Mouse (Mus musculus): Measurements from ENCODE around the gene Nipal3. TPM values are rescaled to one million over a fixed set of nuclear protein-coding genes. Genes with fewer than 3 reads are reported as not detected.
A peak's percentile ranks its signal among the peaks of the same experiment; 100 is the strongest.

Gene Nipal3
- polyA plus RNA-seq, 1 experiment from 2014 or later: 6.8 TPM

GRCm38 (mm10) chr4:135434395-135434789, 60.4 kb downstream of the Nipal3 start:
- WGBS: 22% methylated on average over 11 of the region's 11 CpGs
- no peak for DNase-seq (ENCODE audit: low spot score)
- no peaks in the 10 kb centered on the region for H3K36me3 ChIP-seq (ENCODE audit: insufficient read depth, low read length)
- no peaks in the 10 kb centered on the region for H3K27me3 ChIP-seq (ENCODE audit: insufficient read depth, low read length)
- TF ChIP-seq CTCF (IDR thresholded peaks at IDR 0.05; ENCODE audit: low read depth): no peak
- no peaks in the 10 kb centered on the region for H3K9me3 ChIP-seq (replicated peaks; ENCODE audit: low read length)
- peak overlapping the region; percentile 78 for H3K4me3 ChIP-seq (replicated peaks; ENCODE audit: low read depth, low read length)
- H3K4me1 ChIP-seq (replicated peaks; ENCODE audit: insufficient read depth, low read length): 0 out of 2 replicates have a peak, but pooled peaks cover 3% of the 10 kb centered on the region
- peak overlapping the region; percentile 96 for H3K4me2 ChIP-seq (ENCODE audit: low read length)
- ATAC-seq (replicated peaks; ENCODE audit: low FRiP score, low read depth): no peak
- peak overlapping the region; percentile 62; the same call in 1 of the 2 replicates for H3K27ac ChIP-seq
- H3K9ac ChIP-seq (ENCODE audit: low read depth, low read length): peak overlapping the region; percentile 82

DNA sequence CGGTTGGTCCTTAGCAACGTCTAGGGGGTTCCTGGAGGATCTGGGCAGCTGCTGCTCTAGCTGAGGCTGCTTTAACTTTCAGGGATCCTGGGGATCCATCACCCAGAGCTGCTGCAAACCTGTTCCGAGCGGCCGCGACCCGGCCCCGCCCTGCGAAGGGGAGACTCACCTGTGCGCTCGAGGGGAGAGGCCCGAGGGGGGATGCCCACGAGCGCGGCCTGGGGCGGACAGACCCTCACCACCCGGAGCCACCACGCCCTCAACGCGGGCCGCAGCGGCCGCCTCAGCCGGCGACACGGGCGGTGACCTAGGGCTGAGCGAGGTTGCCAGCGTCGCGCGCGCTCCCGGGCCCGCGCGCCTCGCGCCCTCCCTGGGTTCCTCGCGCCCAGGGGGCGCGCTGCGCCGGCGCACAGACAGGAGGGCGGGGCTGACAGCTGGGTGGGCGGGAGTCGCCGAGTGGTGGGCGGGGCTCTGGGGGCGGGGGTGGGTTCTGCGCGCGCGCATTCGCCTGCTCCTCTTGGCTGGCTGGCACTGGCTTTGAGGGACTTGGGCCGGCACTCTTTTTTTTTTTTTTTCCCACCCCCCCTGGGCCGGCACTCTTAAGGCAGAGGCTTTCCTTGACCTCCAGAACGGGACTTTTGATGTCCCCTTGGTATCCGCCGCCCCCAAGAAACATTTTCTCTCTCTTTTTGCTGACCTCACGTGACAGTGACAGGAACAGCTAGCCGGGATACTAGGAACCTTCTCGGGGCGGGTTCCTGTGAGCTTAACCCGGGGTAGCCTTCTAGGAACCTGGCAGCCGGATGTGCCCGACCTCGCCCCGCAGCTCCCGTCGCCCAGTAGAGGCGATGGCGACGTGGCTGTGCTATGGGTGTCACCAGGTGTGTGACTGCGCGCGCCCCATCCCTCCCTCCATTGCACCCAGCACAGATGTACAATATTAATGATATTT, 61.1 kb downstream of the Nipal3 start, which contains the start of gene Rcan3:
Gene Rcan3 (minus strand): TSS at position 411 of the 952 bp plus-strand sequence.
- DNase-seq (ENCODE audit: low spot score) (peak; percentile 86), ATAC-seq (replicated peaks; ENCODE audit: low FRiP score, low read depth) (peak; percentile 87)
- peak within 1 kb of the TSS; percentile 96 for H3K4me2 ChIP-seq (ENCODE audit: low read length)
- under 1% methylated on average over 67 of the region's 79 CpGs for WGBS
- TF ChIP-seq CTCF (IDR thresholded peaks at IDR 0.05; ENCODE audit: low read depth): peak; percentile 38; the same call in 1 of the 2 replicates
- H3K4me3 ChIP-seq (replicated peaks; ENCODE audit: low read depth, low read length): peak within 1 kb of the TSS; percentile 78
- H3K27ac ChIP-seq: peak within 1 kb of the TSS; percentile 77
- H3K4me1 ChIP-seq (replicated peaks; ENCODE audit: insufficient read depth, low read length): 0 out of 2 replicates have a peak, but pooled peaks cover 3% of the 10 kb centered on the region
- no peaks in the 10 kb centered on the region for H3K36me3 ChIP-seq (ENCODE audit: insufficient read depth, low read length)
- peak within 1 kb of the TSS; percentile 82 for H3K9ac ChIP-seq (ENCODE audit: low read depth, low read length)
- H3K27me3 ChIP-seq (ENCODE audit: insufficient read depth, low read length): no peaks in the 10 kb centered on the region
- H3K9me3 ChIP-seq (replicated peaks; ENCODE audit: low read length): no peaks in the 10 kb centered on the region

DNA sequence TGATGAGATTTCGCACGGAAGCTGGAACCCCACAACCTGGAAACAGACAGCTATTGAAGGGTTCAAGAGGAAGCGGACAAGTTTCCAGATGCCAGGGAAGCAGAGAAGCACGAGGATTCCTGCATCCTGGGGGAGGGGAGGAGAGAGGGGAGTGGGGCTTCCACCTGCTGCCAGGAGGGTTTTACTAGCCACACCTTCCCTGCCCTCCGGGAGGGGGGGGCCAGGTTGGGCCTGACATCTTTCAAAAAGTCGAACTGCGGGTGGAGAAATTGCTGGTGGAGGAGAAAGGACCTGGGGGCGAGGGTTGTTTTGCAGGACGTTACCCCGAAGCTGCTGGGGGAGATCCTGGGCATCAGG, 61.8 kb downstream of the Nipal3 start:
- 9% methylated on average over 10 of the region's 10 CpGs for WGBS
- ATAC-seq (replicated peaks; ENCODE audit: low FRiP score, low read depth) (peak; percentile 11; the same call in 1 of the 2 replicates), DNase-seq (ENCODE audit: low spot score) (no peak)
- peak overlapping the region; percentile 77; the same call in 1 of the 2 replicates for H3K27ac ChIP-seq
- H3K36me3 ChIP-seq (ENCODE audit: insufficient read depth, low read length): no peaks in the 10 kb centered on the region
- 0 out of 2 replicates have a peak, but pooled peaks cover 3% of the 10 kb centered on the region for H3K4me1 ChIP-seq (replicated peaks; ENCODE audit: insufficient read depth, low read length)
- no peaks in the 10 kb centered on the region for H3K9me3 ChIP-seq (replicated peaks; ENCODE audit: low read length)
- H3K9ac ChIP-seq (ENCODE audit: low read depth, low read length): peak overlapping the region; percentile 82
- peak overlapping the region; percentile 78 for H3K4me3 ChIP-seq (replicated peaks; ENCODE audit: low read depth, low read length)
- H3K27me3 ChIP-seq (ENCODE audit: insufficient read depth, low read length): no peaks in the 10 kb centered on the region
- no peak for TF ChIP-seq CTCF (IDR thresholded peaks at IDR 0.05; ENCODE audit: low read depth)
- H3K4me2 ChIP-seq (ENCODE audit: low read length): peak overlapping the region; percentile 96

DNA sequence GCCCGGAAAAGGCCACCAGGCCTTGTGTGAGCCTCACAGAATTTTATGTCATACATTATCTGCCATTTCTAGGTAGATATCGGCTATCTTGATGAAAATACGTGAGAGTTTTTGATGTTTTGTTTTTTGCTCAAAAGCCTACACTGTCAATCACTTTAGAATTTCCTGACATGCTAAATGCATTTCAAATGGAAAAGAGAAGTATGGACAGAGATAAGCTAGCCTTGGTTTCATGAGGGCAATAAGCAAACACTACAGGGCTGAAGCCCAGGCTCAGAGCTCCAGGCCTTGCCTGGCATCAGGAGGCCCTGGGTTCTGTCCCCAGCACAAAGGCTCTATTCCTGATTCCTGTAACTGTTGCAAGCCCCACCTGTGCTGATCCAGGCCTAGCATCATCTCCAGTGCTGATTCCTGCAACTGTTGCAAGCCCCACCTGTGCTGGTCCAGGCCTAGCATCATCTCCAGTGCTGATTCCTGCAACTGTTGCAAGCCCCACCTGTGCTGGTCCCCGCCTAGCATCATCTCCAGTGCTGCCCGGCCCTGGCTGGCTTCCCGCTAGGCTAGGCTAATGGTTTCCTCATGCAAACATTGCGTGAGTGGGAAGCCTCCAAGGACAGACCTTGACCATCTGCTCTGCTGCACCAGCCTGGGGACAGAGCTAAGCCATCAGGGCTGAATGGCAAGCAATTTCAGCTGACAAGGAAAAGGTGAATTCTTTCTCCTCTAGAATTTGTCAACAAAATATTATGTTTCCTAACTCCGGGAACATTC, 64.7 kb downstream of the Nipal3 start:
- no peak for ATAC-seq (replicated peaks; ENCODE audit: low FRiP score, low read depth)
- no peaks in the 10 kb centered on the region for H3K27me3 ChIP-seq (ENCODE audit: insufficient read depth, low read length)
- no peak overlapping the region for H3K9ac ChIP-seq (ENCODE audit: low read depth, low read length)
- no peak for DNase-seq (ENCODE audit: low spot score)
- H3K9me3 ChIP-seq (replicated peaks; ENCODE audit: low read length): no peaks in the 10 kb centered on the region
- H3K4me2 ChIP-seq (ENCODE audit: low read length): no peak overlapping the region
- 0 out of 2 replicates have a peak, but pooled peaks cover 3% of the 10 kb centered on the region for H3K4me1 ChIP-seq (replicated peaks; ENCODE audit: insufficient read depth, low read length)
- H3K4me3 ChIP-seq (replicated peaks; ENCODE audit: low read depth, low read length): no peak overlapping the region
- H3K27ac ChIP-seq: no peak overlapping the region
- TF ChIP-seq CTCF (IDR thresholded peaks at IDR 0.05; ENCODE audit: low read depth): no peak
- 0 out of 2 replicates have a peak, but pooled peaks cover under 1% of the 10 kb centered on the region for H3K36me3 ChIP-seq (ENCODE audit: insufficient read depth, low read length)
- WGBS: 83% methylated on average over 8 of the region's 8 CpGs

- H3K4me3 ChIP-seq (replicated peaks; ENCODE audit: low read depth, low read length): no peak overlapping the region
- H3K27ac ChIP-seq: no peak overlapping the region
- no peak overlapping the region for H3K9ac ChIP-seq (ENCODE audit: low read depth, low read length)
- no peak for TF ChIP-seq CTCF (IDR thresholded peaks at IDR 0.05; ENCODE audit: low read depth)
- no peak overlapping the region for H3K4me2 ChIP-seq (ENCODE audit: low read length)
- WGBS: 81% methylated on average over 4 of the region's 4 CpGs
- 0 out of 2 replicates have a peak, but pooled peaks cover 5% of the 10 kb centered on the region for H3K36me3 ChIP-seq (ENCODE audit: insufficient read depth, low read length)
- H3K9me3 ChIP-seq (replicated peaks; ENCODE audit: low read length): no peaks in the 10 kb centered on the region
- 0 out of 2 replicates have a peak, but pooled peaks cover 2% of the 10 kb centered on the region for H3K4me1 ChIP-seq (replicated peaks; ENCODE audit: insufficient read depth, low read length)
- DNase-seq (ENCODE audit: low spot score) (no peak), ATAC-seq (replicated peaks; ENCODE audit: low FRiP score, low read depth) (no peak)
- no peaks in the 10 kb centered on the region for H3K27me3 ChIP-seq (ENCODE audit: insufficient read depth, low read length)
These were observed 65.5 kb downstream of the Nipal3 start for GRCm38 (mm10) chr4:135429383-135429782.

DNA sequence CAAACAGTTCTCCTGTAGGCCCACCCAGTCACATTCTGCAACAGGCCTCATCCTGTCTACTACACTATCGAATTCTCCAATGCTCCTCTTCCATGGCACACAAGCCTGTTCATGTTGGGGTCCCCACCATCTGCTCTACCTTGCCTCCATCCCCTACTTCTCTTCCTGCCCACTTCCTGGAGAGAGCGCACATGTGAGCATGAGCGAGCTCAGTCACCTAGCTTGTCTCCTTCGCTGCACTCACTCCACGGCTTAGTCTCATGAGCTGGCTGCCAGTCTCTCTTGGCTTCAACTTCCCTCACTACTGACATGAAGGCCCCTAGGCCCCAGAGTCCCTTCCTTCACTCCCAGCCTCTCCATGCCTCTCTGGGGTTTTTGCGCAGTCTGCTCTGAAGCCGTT, 68.3 kb downstream of the Nipal3 start:
- ATAC-seq (replicated peaks; ENCODE audit: low FRiP score, low read depth) (no peak), DNase-seq (ENCODE audit: low spot score) (no peak)
- H3K9ac ChIP-seq (ENCODE audit: low read depth, low read length): no peak overlapping the region
- H3K4me3 ChIP-seq (replicated peaks; ENCODE audit: low read depth, low read length): no peak overlapping the region
- no peak overlapping the region for H3K27ac ChIP-seq
- no peak overlapping the region for H3K4me2 ChIP-seq (ENCODE audit: low read length)
- no peaks in the 10 kb centered on the region for H3K27me3 ChIP-seq (ENCODE audit: insufficient read depth, low read length)
- H3K36me3 ChIP-seq (ENCODE audit: insufficient read depth, low read length): 0 out of 2 replicates have a peak, but pooled peaks cover 15% of the 10 kb centered on the region
- no peak for TF ChIP-seq CTCF (IDR thresholded peaks at IDR 0.05; ENCODE audit: low read depth)
- 93% methylated on average over 7 of the region's 7 CpGs for WGBS
- H3K9me3 ChIP-seq (replicated peaks; ENCODE audit: low read length): no peaks in the 10 kb centered on the region
- no peaks in the 10 kb centered on the region for H3K4me1 ChIP-seq (replicated peaks; ENCODE audit: insufficient read depth, low read length)
